Mouse (Mus musculus) embryonic facial prominence, embryonic 15.5 days (tissue): ENCODE measurements around the gene Hmox2. TPM values are rescaled to one million over a fixed set of nuclear protein-coding genes. Genes with fewer than 3 reads are reported as not detected.

Experiments used
- ATAC-seq: fragments of 200-750 bp; cut with Nextera tagmentation; 2 replicates; pipeline ENCODE4 v1.8.0; 2017; ENCODE audit warnings: low read depth, moderate TSS enrichment; ENCODE audit not compliant: insufficient number of reproducible peaks, low FRiP score, low TSS enrichment
- H3K27ac ChIP-seq: fragments of 300-500 bp; sonication (generic); replicated peaks from 2 replicates; pipeline ENCODE4 v1.5.1; 2015; ENCODE audit warnings: mild to moderate bottlenecking, inconsistent platforms
- H3K27me3 ChIP-seq: fragments of 300-500 bp; sonication (generic); 2 replicates; pipeline ENCODE4 v1.6.1; 2015; ENCODE audit warnings: inconsistent platforms
- H3K36me3 ChIP-seq: fragments of 300-500 bp; sonication (generic); 2 replicates; pipeline ENCODE4 v1.6.1; 2015; ENCODE audit warnings: mild to moderate bottlenecking, inconsistent platforms
- H3K4me1 ChIP-seq: fragments of 300-500 bp; sonication (generic); 2 replicates; pipeline ENCODE4 v1.6.1; 2015; ENCODE audit warnings: inconsistent platforms
- H3K4me2 ChIP-seq: fragments of 300-500 bp; sonication (generic); replicated peaks from 2 replicates; pipeline ENCODE4 v1.6.1; 2015; ENCODE audit warnings: mild to moderate bottlenecking, inconsistent platforms
- H3K4me3 ChIP-seq: fragments of 300-500 bp; sonication (generic); replicated peaks from 2 replicates; pipeline ENCODE4 v1.5.1; 2015; ENCODE audit warnings: mild to moderate bottlenecking, inconsistent platforms
- H3K9ac ChIP-seq: fragments of 300-500 bp; sonication (generic); 2 replicates; pipeline ENCODE4 v1.6.1; 2015; ENCODE audit warnings: inconsistent platforms
- H3K9me3 ChIP-seq: fragments of 300-500 bp; sonication (generic); replicated peaks from 2 replicates; pipeline ENCODE4 v1.6.1; 2016; ENCODE audit warnings: inconsistent platforms
- WGBS: fragments of 180-500 bp; shearing (Covaris S2); methylation state at CpG from one replicate; pipeline ENCODE4 v1.1.7; 2015; 5-methylcytosine and 5-hydroxymethylcytosine counted together
- polyA plus RNA-seq: library from polyadenylated mRNA; unstranded; fragments of >200 nt; fragmentation: Nextera tagmentation; extraction: Ambion mirVana; gene quantifications from 2 replicates; pipeline ENCODE4 v1.2.1, GENCODE M21; 2015

Gene Hmox2
- polyA plus RNA-seq, 1 experiment from 2014 or later, result 101 TPM

- no peaks in the 10 kb centered on the region for H3K4me1 ChIP-seq
- no peak for ATAC-seq
- H3K4me2 ChIP-seq, result no peak overlapping the region
- 40% methylated on average over 2 of the region's 2 CpGs for WGBS
- no peaks in the 10 kb centered on the region for H3K27me3 ChIP-seq
- H3K9me3 ChIP-seq, result no peaks in the 10 kb centered on the region
- H3K9ac ChIP-seq, result no peak overlapping the region
- H3K4me3 ChIP-seq, result no peak overlapping the region
- H3K27ac ChIP-seq, result no peak overlapping the region
- H3K36me3 ChIP-seq, result peaks cover 49% of the 10 kb centered on the region
These were observed 37.1 kb downstream of the Hmox2 start for GRCm38 (mm10) chr16:4763276-4763675.

DNA sequence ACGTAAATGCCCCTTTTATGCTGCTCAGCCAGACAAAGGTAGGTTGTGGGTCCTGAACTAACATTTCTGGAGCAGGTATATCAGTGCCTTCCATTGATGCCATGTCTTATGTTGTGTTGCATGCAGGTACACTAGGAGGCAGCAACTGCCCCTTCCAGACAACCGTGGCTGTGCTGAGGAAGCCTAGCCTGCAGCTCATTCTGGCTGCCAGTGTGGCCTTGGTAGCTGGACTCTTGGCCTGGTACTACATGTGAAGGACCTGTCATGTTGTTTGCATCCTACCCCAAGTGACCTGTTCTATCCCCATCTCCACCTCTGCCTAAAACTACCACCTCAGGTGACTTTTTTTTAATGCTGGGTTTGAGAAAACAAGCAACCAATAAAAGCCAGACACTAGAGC, 39.7 kb downstream of the Hmox2 start:
- ATAC-seq, result no peak
- no peaks in the 10 kb centered on the region for H3K4me1 ChIP-seq
- no peaks in the 10 kb centered on the region for H3K27me3 ChIP-seq
- H3K9ac ChIP-seq, result no peak overlapping the region
- H3K4me3 ChIP-seq, result no peak overlapping the region
- H3K4me2 ChIP-seq, result no peak overlapping the region
- WGBS, result 87% methylated on average over 2 of the region's 2 CpGs
- no peaks in the 10 kb centered on the region for H3K9me3 ChIP-seq
- H3K27ac ChIP-seq, result no peak overlapping the region
- H3K36me3 ChIP-seq, result peaks cover 71% of the 10 kb centered on the region

DNA sequence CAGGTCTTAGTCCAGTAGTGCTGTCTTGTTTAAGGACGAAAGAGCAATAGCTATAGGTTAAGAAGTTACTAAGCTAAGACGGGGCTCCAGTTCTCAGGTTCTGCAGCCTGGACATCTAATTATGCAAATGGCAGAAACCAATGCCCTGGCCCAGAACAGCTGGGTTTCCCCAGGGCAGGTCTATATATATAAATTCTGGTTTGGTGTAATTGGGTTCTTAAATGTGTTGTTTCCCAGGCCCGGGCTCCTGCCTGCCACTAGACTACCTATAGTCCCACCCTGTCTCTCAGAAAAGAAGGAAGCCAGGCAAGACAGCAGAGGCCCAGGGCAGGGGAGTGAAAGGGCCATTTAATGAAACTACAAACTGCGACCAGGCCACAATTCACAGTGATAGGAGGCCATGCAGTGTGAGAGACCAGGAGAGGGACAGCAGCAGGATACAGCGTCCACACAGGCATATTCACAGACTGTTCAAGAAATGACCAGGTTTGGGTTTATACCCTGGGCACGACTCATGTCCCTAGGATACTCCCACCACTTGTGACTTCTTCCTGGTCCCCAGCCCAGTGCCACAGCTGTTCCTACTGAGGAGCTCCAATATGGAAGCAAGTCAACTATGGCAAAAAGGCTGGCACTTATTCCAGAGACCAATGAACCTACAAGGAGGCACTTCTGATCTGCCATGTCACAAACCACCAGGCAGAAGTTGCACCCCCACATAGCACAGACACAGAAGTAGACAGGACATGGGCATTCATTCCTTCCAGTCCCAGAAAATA, 41.0 kb downstream of the Hmox2 start:
- Histone ChIP-seq H3K4me2 (no peak overlapping the region), H3K9me3 (no peaks in the 10 kb centered on the region), H3K27me3 (no peaks in the 10 kb centered on the region), H3K9ac (no peak overlapping the region), H3K36me3 (peaks cover 71% of the 10 kb centered on the region), H3K27ac (no peak overlapping the region), H3K4me3 (no peak overlapping the region), H3K4me1 (no peaks in the 10 kb centered on the region)
- 79% methylated on average over 6 of the region's 6 CpGs for WGBS
- ATAC-seq, result no peak

DNA sequence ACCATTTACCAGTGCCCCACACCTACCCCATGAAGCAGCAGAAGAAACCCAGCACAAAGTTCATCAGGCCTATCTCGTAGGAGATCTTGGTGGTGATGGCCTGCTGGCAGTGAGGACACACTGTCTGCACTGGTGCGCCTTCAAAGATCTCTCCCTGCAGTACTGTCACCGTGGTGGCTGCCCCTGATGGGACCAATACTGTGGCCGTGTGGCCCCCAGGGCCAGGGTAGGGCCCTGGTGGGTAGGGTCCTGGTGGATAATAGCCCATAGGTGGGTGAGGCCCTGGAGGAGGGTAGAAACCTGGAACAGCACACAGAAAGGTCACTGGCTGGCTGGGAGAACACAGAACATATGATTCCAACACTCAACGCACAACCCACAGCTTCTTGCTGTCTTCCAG, 42.6 kb downstream of the Hmox2 start:
- Histone ChIP-seq H3K27ac (no peak overlapping the region), H3K4me3 (no peak overlapping the region), H3K9ac (no peak overlapping the region), H3K4me2 (no peak overlapping the region), H3K4me1 (peaks cover 8% of the 10 kb centered on the region), H3K9me3 (no peaks in the 10 kb centered on the region), H3K36me3 (peaks cover 67% of the 10 kb centered on the region), H3K27me3 (no peaks in the 10 kb centered on the region)
- ATAC-seq, result no peak
- 89% methylated on average over 5 of the region's 5 CpGs for WGBS

DNA sequence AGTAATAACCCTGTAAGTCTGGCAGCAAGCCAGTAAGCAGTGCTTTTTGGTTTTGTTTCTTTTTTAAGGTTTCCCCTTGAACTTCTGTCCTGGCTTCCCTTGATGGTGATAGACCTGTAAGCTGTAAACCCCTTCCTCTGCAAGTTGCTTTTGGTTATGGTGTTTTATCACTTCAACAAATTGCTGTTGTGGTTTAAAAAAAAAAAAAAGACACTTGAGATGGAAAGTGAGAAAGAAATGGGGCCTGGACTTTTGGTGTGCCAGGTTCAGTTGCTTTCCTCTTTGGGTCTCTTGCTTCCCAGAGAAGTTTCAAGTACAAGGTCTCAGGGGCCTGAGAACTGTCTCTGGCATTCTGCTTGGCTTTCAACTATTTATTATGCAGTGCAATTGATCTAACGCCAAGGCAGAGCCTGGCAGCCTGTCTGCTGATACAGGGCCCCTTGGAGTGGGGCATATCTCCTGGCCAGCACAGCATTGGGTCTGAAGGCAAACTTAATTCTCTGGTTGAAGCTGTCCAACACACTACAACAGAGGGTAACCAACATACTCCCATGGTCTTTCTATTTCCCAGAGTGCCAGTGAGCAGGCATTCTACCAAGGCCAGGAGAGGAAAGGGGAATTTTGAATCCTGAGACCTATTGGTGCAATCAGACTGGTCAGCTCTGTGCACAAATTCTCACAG, 47.3 kb downstream of the Hmox2 start:
- peaks cover 20% of the 10 kb centered on the region for H3K36me3 ChIP-seq
- no peaks in the 10 kb centered on the region for H3K9me3 ChIP-seq
- peaks cover 20% of the 10 kb centered on the region for H3K4me1 ChIP-seq
- H3K27me3 ChIP-seq, result no peaks in the 10 kb centered on the region
- WGBS, result 63% methylated on average over 1 of the region's 1 CpGs
- no peak for ATAC-seq
- no peak overlapping the region for H3K9ac ChIP-seq
- no peak overlapping the region for H3K4me3 ChIP-seq
- H3K27ac ChIP-seq, result no peak overlapping the region
- no peak overlapping the region for H3K4me2 ChIP-seq

- Histone ChIP-seq H3K27me3 (no peaks in the 10 kb centered on the region), H3K4me2 (no peak overlapping the region), H3K4me1 (peaks cover 26% of the 10 kb centered on the region), H3K9me3 (no peaks in the 10 kb centered on the region), H3K9ac (no peak overlapping the region), H3K4me3 (no peak overlapping the region), H3K36me3 (peaks cover 4% of the 10 kb centered on the region; the same call in 1 of the 2 replicates), H3K27ac (no peak overlapping the region)
- 71% methylated on average over 3 of the region's 3 CpGs for WGBS
- peak; percentile 74 for ATAC-seq
These were observed 51.2 kb downstream of the Hmox2 start for GRCm38 (mm10) chr16:4777171-4777904.

DNA sequence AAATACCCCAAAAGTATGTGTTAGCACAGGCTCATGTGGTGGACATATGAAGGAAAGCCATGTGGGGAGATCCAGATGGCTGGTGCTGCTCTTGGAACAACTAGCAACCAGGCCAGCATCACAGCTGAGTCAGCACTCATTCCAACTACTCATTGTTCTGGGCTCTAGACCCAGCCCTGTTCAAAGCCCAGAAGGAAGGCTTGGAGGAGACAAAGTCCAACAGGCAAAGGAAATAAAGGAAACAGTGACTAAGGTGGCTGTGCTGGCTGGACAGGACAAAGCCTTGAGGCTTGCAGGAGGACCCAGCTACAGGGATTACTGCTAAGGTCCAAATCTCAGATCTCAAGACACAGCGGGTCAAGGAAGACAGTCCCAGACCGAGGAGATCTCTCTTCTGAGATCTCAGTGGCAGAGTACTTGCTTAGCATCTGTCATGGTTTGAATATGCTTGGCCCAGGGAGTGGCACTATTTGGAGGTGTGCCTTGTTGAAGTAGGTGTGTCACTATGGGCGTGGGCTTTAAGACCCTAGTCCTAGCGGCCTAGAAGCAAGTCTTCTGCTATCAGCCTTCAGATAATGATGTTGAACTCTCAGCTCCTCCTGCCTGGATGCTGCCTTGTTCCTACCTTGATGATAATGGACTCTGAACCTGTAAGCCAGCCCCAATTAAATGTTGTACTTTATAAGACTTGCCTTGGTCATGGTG, 51.9 kb downstream of the Hmox2 start:
- 88% methylated on average over 4 of the region's 4 CpGs for WGBS
- no peaks in the 10 kb centered on the region for H3K27me3 ChIP-seq
- H3K4me1 ChIP-seq, result peaks cover 25% of the 10 kb centered on the region
- H3K27ac ChIP-seq, result no peak overlapping the region
- H3K4me2 ChIP-seq, result no peak overlapping the region
- H3K4me3 ChIP-seq, result no peak overlapping the region
- no peaks in the 10 kb centered on the region for H3K9me3 ChIP-seq
- no peak overlapping the region for H3K9ac ChIP-seq
- peaks cover 4% of the 10 kb centered on the region; the same call in 1 of the 2 replicates for H3K36me3 ChIP-seq
- ATAC-seq, result 0 out of 2 replicates have a peak, but pooled peaks have one; percentile 13

DNA sequence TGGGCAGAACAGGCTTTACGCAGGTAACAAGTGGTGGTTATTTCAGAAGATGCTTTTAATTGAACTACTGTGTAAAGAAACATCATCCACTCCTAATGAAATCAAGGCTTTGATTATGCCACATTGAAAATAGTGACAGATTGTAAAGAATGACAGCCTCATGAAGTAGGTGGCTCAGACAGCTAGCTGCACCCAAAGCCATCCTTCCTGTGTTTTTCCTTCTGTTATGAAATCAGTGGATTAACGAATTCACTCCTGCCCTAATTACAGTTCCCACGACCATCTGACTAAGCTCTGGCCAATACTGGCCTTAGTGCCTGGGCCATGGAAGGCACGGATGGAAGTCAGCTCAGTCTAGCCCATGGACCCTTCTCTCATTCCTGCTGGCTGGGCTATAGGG, 52.8 kb downstream of the Hmox2 start:
- WGBS, result 92% methylated on average over 4 of the region's 4 CpGs
- Histone ChIP-seq H3K36me3 (peaks cover 4% of the 10 kb centered on the region; the same call in 1 of the 2 replicates), H3K4me2 (no peak overlapping the region), H3K4me3 (no peak overlapping the region), H3K9ac (no peak overlapping the region), H3K27me3 (no peaks in the 10 kb centered on the region), H3K27ac (no peak overlapping the region), H3K4me1 (peaks cover 17% of the 10 kb centered on the region), H3K9me3 (no peaks in the 10 kb centered on the region)
- no peak for ATAC-seq

GRCm38 (mm10) chr16:4781524-4782196, 55.5 kb downstream of the Hmox2 start:
- WGBS, result 60% methylated on average over 5 of the region's 5 CpGs
- Histone ChIP-seq H3K36me3 (peaks cover 4% of the 10 kb centered on the region; the same call in 1 of the 2 replicates), H3K9ac (no peak overlapping the region), H3K4me3 (no peak overlapping the region), H3K27me3 (no peaks in the 10 kb centered on the region), H3K27ac (peak overlapping the region; percentile 52), H3K4me1 (peaks cover 27% of the 10 kb centered on the region), H3K9me3 (no peaks in the 10 kb centered on the region), H3K4me2 (no peak overlapping the region)
- ATAC-seq, result no peak

DNA sequence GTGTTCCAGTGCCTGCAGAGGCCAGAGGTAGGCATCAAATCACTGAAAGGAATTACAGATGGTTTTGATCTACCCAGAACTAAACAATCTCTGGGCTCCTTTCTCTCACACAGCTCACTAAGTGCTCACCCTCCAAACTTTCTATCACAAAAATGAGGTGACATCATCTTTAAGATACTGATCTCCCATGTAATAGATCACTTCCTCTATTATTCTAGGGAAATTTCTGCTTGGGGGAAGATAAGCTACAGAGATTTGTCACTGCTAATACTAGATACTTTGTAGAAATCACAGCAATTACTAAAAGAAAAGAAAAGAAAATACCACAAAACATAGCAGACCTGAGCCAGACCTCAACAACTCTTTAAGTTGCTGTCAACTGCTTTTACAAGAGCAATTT, 56.4 kb downstream of the Hmox2 start:
- no peak for ATAC-seq
- H3K27me3 ChIP-seq, result no peaks in the 10 kb centered on the region

More for the DNA sequence above, 56.4 kb downstream of the Hmox2 start:
- Histone ChIP-seq H3K9ac (no peak overlapping the region), H3K9me3 (no peaks in the 10 kb centered on the region), H3K4me3 (no peak overlapping the region), H3K4me1 (peaks cover 28% of the 10 kb centered on the region), H3K4me2 (no peak overlapping the region), H3K36me3 (peaks cover 4% of the 10 kb centered on the region; the same call in 1 of the 2 replicates), H3K27ac (no peak overlapping the region)
